Mouse (Mus musculus) liver, postnatal 0 days (tissue): ENCODE measurements around the gene Ryr3.

Source experiments
- CTCF ChIP-seq: sonication (generic); IDR thresholded peaks from 2 replicates; pipeline ENCODE4 v1.5.1; 2016; ENCODE audit warnings: antibody characterized with exemption, low read depth
- EP300 ChIP-seq: IDR thresholded peaks from 2 replicates; pipeline ENCODE4 v1.6.1; 2016; ENCODE audit warnings: antibody characterized with exemption, low read depth, mild to moderate bottlenecking

DNA sequence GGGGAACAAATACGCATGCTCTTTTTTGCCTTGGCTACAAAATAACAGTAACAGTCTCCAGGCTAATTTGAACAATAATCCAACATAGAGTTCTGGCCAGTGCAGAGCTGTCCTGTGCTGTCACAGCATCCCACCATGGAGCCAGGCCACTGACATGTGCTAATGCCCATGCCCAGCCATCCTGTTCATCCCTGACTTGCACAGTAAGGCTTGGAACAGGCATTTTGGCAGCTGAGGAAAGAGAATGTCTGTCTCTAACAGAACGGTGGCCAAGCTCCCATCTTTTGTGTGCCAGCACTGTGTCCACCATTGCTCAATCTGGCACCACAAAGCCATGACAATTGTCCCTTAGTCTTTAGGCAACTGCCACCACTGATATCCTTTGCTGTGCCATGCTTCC, 200.7 kb downstream of the Ryr3 start:
- TF ChIP-seq CTCF (no peak), EP300 (no peak)
